Mouse (Mus musculus) stomach, embryonic 16.5 days (tissue): ENCODE results near the gene Arhgap17. TPM values are rescaled to one million over a fixed set of nuclear protein-coding genes. Genes with fewer than 3 reads are reported as not detected.

Experiments
- ATAC-seq: fragments of 200-750 bp; cut with Nextera tagmentation; 2 replicates; pipeline ENCODE4 v1.8.0; 2017; ENCODE audit warnings: moderate number of reproducible peaks, moderate TSS enrichment; ENCODE audit not compliant: insufficient read depth, low FRiP score
- H3K27ac ChIP-seq: fragments of 300-500 bp; sonication (generic); 2 replicates; pipeline ENCODE4 v1.5.1; 2014; ENCODE audit warnings: low read length
- H3K27me3 ChIP-seq: fragments of 300-500 bp; sonication (generic); 2 replicates; pipeline ENCODE4 v1.6.1; 2014; ENCODE audit warnings: low read length, control low read depth, mixed read lengths; ENCODE audit not compliant: control insufficient read depth, insufficient read depth
- H3K36me3 ChIP-seq: fragments of 300-500 bp; sonication (generic); 2 replicates; pipeline ENCODE4 v1.6.1; 2014; ENCODE audit warnings: low read length; ENCODE audit not compliant: control insufficient read depth, insufficient read depth
- H3K4me1 ChIP-seq: fragments of 300-500 bp; sonication (generic); 2 replicates; pipeline ENCODE4 v1.6.1; 2014; ENCODE audit warnings: low read length, control low read depth, mixed read lengths; ENCODE audit not compliant: control insufficient read depth, insufficient read depth
- H3K4me2 ChIP-seq: fragments of 300-500 bp; sonication (generic); 2 replicates; pipeline ENCODE4 v1.6.1; 2014; ENCODE audit warnings: low read depth, low read length, mixed read lengths
- H3K4me3 ChIP-seq: fragments of 300-500 bp; sonication (generic); replicated peaks from 2 replicates; pipeline ENCODE4 v1.5.1; 2014; ENCODE audit warnings: mild to moderate bottlenecking, low read length
- H3K9ac ChIP-seq: fragments of 300-500 bp; sonication (generic); 2 replicates; pipeline ENCODE4 v1.6.1; 2014; ENCODE audit warnings: low read length
- H3K9me3 ChIP-seq: fragments of 300-500 bp; sonication (generic); replicated peaks from 2 replicates; pipeline ENCODE4 v1.6.1; 2016; ENCODE audit warnings: low read length, control low read depth; ENCODE audit not compliant: control insufficient read depth
- WGBS: fragments of 180-500 bp; shearing (Covaris S2); extraction: QIAGEN DNeasy Blood & Tissue Kit; methylation state at CpG from one replicate; pipeline ENCODE4 v1.1.7; 2014; 5-methylcytosine and 5-hydroxymethylcytosine counted together
- polyA plus RNA-seq: library from polyadenylated mRNA; unstranded; fragments of >200 nt; fragmentation: Nextera tagmentation; extraction: Ambion mirVana; gene quantifications from 2 replicates; pipeline ENCODE4 v1.2.1, GENCODE M21; 2015

Gene Arhgap17
- polyA plus RNA-seq, 1 experiment from 2014 or later = 17.7 TPM

DNA sequence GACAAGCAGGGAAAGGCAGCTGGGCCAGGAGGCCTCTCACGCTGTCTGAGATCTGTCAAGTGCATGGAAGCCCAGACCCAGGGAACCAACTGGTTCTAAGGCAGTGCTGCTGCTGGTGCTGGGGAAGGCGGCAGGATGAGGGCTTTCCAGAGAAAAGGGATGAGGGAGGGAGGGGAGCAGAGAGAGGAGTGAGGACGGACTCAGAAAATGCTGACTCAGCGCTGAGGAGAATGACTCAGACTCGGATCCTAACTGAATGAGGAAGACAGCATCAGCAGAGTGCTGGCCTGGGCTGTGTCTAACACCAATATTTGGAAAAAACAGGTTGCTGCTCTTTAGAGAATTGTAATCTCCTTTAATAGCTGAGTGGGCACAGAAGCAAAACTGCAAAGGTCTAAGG lies 57.9 kb downstream of the Arhgap17 start:
- Histone ChIP-seq H3K27ac (no peak overlapping the region), H3K9ac (no peak overlapping the region)

DNA sequence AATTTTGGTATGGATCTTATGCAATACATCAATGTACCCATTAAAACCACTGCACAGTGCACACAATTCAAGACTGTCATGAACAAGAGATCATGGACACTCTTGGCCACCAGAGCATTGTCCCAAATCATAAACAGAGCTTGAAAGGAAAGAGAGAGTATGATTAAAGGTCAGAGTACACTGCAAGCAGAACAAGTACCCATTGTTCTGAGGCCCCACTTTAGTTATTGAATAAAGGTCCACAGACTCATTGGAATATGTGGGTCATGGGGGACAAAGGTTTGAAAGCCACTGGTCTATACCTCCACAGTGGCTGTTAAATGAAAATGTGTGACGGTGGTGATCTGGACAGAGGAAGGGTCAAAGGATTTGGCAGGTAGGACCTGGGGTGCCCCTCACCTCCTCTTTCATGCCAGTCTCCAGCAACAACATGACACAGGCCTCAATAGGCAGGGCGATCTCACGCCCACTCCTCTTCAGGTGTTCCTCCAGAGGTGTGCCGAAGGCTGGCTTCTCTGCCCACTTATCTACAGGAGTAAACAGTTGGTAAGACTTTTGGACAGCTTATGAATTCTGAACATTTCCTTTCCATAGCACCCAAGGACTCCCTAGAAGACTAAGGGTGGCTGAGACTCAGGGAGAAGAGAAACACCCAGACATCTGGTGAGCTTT lies 61.7 kb downstream of the Arhgap17 start:
- H3K27ac ChIP-seq = no peak overlapping the region
- no peak overlapping the region for H3K4me2 ChIP-seq
- H3K4me3 ChIP-seq = no peak overlapping the region
- no peak for ATAC-seq
- H3K9me3 ChIP-seq = no peaks in the 10 kb centered on the region
- no peaks in the 10 kb centered on the region for H3K27me3 ChIP-seq
- WGBS = 93% methylated on average over 4 of the region's 4 CpGs
- no peaks in the 10 kb centered on the region for H3K4me1 ChIP-seq
- no peak overlapping the region for H3K9ac ChIP-seq
- H3K36me3 ChIP-seq = peaks cover 12% of the 10 kb centered on the region; the same call in 1 of the 2 replicates

More for the DNA sequence above, 57.9 kb downstream of the Arhgap17 start:
- H3K27me3 ChIP-seq = no peaks in the 10 kb centered on the region
- no peak overlapping the region for H3K4me3 ChIP-seq
- ATAC-seq = no peak
- WGBS = 71% methylated on average over 5 of the region's 5 CpGs
- H3K4me2 ChIP-seq = no peak overlapping the region
- peaks cover 19% of the 10 kb centered on the region for H3K36me3 ChIP-seq
- no peaks in the 10 kb centered on the region for H3K4me1 ChIP-seq
- H3K9me3 ChIP-seq = no peaks in the 10 kb centered on the region

DNA sequence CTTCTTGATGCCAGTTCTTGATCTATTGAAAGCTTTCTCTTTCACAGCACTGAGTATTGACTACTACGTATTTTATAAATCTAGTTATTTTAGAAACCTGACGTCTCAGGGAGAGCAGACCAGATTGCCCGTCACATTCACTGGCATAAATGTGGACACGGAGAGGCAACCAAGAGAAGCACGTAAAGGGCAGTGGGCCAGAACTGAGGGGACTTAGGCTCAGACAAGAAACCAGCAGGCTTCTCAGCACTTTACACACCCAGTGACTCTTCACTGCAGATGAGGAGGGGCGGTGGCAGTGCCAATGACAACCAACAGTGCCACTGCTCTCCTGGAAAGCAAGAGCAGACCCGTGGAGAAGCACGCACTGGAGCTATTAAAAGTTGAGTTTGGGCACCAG lies 62.5 kb downstream of the Arhgap17 start:
- H3K9ac ChIP-seq = no peak overlapping the region
- no peaks in the 10 kb centered on the region for H3K27me3 ChIP-seq
- no peaks in the 10 kb centered on the region for H3K9me3 ChIP-seq
- no peak overlapping the region for H3K4me2 ChIP-seq
- H3K4me3 ChIP-seq = no peak overlapping the region
- no peak for ATAC-seq
- no peaks in the 10 kb centered on the region for H3K4me1 ChIP-seq
- H3K27ac ChIP-seq = no peak overlapping the region
- H3K36me3 ChIP-seq = peaks cover 6% of the 10 kb centered on the region; the same call in 1 of the 2 replicates
- WGBS = 94% methylated on average over 8 of the region's 8 CpGs

DNA sequence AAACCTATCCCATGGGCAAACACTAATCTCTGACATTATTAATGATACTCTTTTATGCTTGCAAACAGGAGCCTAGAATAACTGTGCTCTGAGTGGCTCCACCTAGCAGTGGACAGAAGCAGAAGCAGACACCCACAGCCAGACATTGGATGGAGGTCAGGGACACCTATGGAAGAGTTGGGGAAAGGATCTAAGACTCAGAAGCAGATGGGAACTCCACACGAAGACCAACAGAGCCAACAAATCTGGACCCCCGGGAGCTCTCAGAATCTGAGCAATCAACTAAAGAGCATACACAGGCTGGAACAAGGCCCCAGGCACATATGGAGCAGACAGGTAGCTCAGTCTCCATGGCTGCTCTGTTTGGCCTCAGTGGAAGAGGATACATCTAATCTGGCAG lies 64.3 kb downstream of the Arhgap17 start:
- Histone ChIP-seq H3K27ac (no peak overlapping the region), H3K9me3 (no peaks in the 10 kb centered on the region), H3K4me2 (no peak overlapping the region), H3K27me3 (no peaks in the 10 kb centered on the region), H3K9ac (no peak overlapping the region), H3K4me3 (no peak overlapping the region), H3K4me1 (no peaks in the 10 kb centered on the region), H3K36me3 (no peaks in the 10 kb centered on the region; the same call in 1 of the 2 replicates)
- no peak for ATAC-seq
- 88% methylated on average over 2 of the region's 2 CpGs for WGBS

DNA sequence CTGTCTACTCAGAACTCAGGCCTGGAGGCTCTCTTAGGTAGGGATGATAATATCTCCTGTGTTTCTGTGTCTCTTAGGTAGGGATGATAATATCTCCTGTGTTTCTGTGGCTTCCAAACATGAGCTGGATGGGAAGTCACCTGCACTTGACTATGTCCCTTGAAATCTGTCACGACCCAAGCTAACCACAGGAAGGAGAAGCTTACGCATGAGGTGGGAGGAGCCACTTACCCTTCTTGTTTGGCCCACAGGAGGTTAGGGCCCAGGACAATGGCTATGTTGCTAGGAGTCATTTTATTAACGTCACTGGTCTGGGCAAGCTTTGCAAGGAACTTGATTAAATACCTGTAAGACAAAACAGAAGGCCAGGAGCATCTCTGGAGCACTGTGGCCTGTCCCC lies 69.5 kb downstream of the Arhgap17 start:
- H3K4me1 ChIP-seq = no peaks in the 10 kb centered on the region
- no peaks in the 10 kb centered on the region for H3K9me3 ChIP-seq
- 77% methylated on average over 3 of the region's 3 CpGs for WGBS
- H3K9ac ChIP-seq = no peak overlapping the region
- no peaks in the 10 kb centered on the region for H3K27me3 ChIP-seq
- no peak for ATAC-seq
- H3K4me2 ChIP-seq = no peak overlapping the region
- no peak overlapping the region for H3K4me3 ChIP-seq
- peaks cover 8% of the 10 kb centered on the region for H3K36me3 ChIP-seq
- no peak overlapping the region for H3K27ac ChIP-seq

DNA sequence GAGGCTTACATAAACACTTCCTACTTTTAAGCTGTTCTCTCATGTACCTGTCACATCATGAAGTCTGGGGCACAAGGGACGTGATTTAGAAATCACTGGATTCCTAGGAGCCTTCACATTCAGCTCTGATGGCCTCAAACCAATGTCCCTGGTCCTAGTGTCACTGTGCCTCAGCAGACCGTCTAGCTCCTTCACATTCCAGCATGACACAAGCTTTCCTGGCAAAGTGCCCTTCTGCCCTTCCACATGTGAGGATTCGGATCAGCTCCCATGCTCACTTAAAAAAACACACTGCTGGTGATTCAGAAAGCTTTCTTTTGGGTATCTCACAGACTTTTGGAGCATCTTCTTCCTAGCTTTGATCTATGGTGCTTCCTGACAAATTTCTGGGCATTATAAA lies 71.5 kb downstream of the Arhgap17 start:
- H3K27me3 ChIP-seq = no peaks in the 10 kb centered on the region
- 55% methylated on average over 3 of the region's 3 CpGs for WGBS
- no peaks in the 10 kb centered on the region for H3K9me3 ChIP-seq
- H3K4me3 ChIP-seq = no peak overlapping the region
- no peak overlapping the region for H3K9ac ChIP-seq
- H3K4me1 ChIP-seq = no peaks in the 10 kb centered on the region
- H3K4me2 ChIP-seq = no peak overlapping the region
- ATAC-seq = no peak
- H3K27ac ChIP-seq = no peak overlapping the region
- H3K36me3 ChIP-seq = peaks cover 16% of the 10 kb centered on the region; the same call in 1 of the 2 replicates

DNA sequence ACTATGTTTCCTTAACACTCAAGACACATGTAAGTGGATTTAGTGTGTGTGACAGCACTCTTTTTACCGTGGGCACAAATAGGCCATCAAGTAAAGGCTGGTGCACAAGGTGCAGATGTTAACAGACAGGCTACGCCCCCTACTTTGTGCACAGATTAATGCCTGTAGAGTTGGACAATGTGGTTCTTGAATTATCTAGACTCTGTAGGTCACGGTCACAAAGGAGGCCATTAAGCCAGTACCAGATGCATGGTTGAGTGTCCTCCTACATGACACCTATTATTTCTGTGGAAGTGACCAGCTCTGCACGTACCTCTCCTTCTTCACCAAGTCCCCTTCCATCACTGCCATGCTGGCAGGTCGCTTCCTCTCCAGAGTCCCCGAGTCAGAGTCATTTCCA lies 73.6 kb downstream of the Arhgap17 start:
- H3K9me3 ChIP-seq = no peaks in the 10 kb centered on the region
- H3K36me3 ChIP-seq = peaks cover 18% of the 10 kb centered on the region
- 90% methylated on average over 6 of the region's 6 CpGs for WGBS
- no peak overlapping the region for H3K9ac ChIP-seq
- H3K4me3 ChIP-seq = no peak overlapping the region
- no peak overlapping the region for H3K27ac ChIP-seq
- no peaks in the 10 kb centered on the region for H3K4me1 ChIP-seq
- no peak overlapping the region for H3K4me2 ChIP-seq
- no peak for ATAC-seq
- no peaks in the 10 kb centered on the region for H3K27me3 ChIP-seq

DNA sequence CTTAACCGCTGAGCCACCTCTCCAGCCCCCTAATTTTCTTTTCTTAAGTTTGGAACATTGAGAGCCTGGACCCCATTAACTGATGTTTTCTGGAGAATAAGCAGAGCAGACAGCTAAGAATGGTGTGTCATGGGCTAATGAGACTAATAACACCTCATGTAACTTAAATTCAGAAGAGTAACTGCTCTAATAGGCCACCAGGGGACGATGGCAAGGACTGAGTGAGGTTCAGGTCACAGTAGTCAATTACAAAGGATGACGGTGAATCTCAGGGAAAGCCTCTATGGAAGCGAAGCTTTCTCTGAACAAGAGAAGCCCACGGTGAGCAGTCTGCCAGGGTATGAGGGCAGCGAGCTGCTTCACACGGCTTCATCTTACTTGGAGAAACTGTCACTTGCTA lies 74.3 kb downstream of the Arhgap17 start:
- no peaks in the 10 kb centered on the region for H3K4me1 ChIP-seq
- H3K27ac ChIP-seq = no peak overlapping the region
- H3K4me2 ChIP-seq = no peak overlapping the region
- H3K36me3 ChIP-seq = peaks cover 19% of the 10 kb centered on the region
- ATAC-seq = no peak
- H3K9me3 ChIP-seq = no peaks in the 10 kb centered on the region
- H3K9ac ChIP-seq = no peak overlapping the region
- H3K4me3 ChIP-seq = no peak overlapping the region
- H3K27me3 ChIP-seq = no peaks in the 10 kb centered on the region
- WGBS = 86% methylated on average over 7 of the region's 7 CpGs

DNA sequence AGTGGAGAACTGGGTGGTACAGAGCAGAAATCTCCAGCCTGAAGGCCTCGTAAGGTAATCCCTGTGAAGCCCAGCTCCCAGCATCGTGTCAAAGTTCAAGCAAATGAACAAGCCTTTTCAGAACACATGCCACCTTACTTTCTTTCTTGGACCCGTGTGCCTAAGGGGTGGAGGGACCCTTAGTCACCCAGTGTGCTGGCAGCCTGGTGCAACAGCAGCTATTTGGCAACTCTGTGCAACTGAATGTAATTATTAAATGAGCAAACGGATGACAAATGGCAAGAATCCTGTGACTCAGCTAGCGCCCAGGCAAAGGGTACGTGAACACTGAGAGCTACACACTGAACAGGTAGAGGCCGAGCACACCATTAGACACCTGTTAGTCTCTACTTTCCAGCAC lies 75.8 kb downstream of the Arhgap17 start:
- H3K4me3 ChIP-seq = no peak overlapping the region
- H3K36me3 ChIP-seq = peaks cover 15% of the 10 kb centered on the region; the same call in 1 of the 2 replicates
- no peak overlapping the region for H3K9ac ChIP-seq
- no peaks in the 10 kb centered on the region for H3K4me1 ChIP-seq
- no peak overlapping the region for H3K27ac ChIP-seq
- WGBS = 86% methylated on average over 7 of the region's 7 CpGs
- no peaks in the 10 kb centered on the region for H3K9me3 ChIP-seq
- ATAC-seq = peak; percentile 33; the same call in 1 of the 2 replicates
- H3K4me2 ChIP-seq = no peak overlapping the region
- no peaks in the 10 kb centered on the region for H3K27me3 ChIP-seq
